Mouse (Mus musculus) small intestine, adult 2 months (tissue): ENCODE results near the gene Larp4. TPM values are rescaled to one million over a fixed set of nuclear protein-coding genes. Genes with fewer than 3 reads are reported as not detected.
A peak's percentile ranks its signal among the peaks of the same experiment; 100 is the strongest.
"Not testable (repeated sequence)": the region's sequence is repeated elsewhere in the genome, so short reads cannot be mapped to it uniquely, and the experiment has no call there.

Experiments used
- H3K27ac ChIP-seq: fragments of 200-500 bp; 2 replicates; pipeline ENCODE4 v1.5.1; 2012; ENCODE audit warnings: low read depth, low read length, control low read depth, inconsistent platforms; ENCODE audit not compliant: insufficient read depth
- H3K27me3 ChIP-seq: fragments of 200-500 bp; 2 replicates; pipeline ENCODE4 v1.6.1; 2012; ENCODE audit warnings: mild to moderate bottlenecking, moderate library complexity, low read length, inconsistent platforms; ENCODE audit not compliant: control insufficient read depth, insufficient read depth
- H3K36me3 ChIP-seq: fragments of 200-500 bp; 2 replicates; pipeline ENCODE4 v1.6.1; 2012; ENCODE audit warnings: mild to moderate bottlenecking, low read length, control low read depth, inconsistent platforms; ENCODE audit not compliant: control insufficient read depth, insufficient read depth
- H3K4me1 ChIP-seq: fragments of 200-500 bp; 2 replicates; pipeline ENCODE4 v1.6.1; 2012; ENCODE audit warnings: low read length, inconsistent platforms, mixed read lengths; ENCODE audit not compliant: control insufficient read depth, insufficient read depth, insufficient read length
- H3K4me3 ChIP-seq: fragments of 200-500 bp; 2 replicates; pipeline ENCODE4 v1.5.1; 2012; ENCODE audit warnings: low read depth, mild to moderate bottlenecking, control low read depth, inconsistent platforms, low read length, moderate library complexity
- CTCF ChIP-seq: fragments of 200-500 bp; IDR thresholded peaks from 2 replicates; pipeline ENCODE4 v1.5.1; 2012; ENCODE audit warnings: low read depth, mild to moderate bottlenecking, control low read depth, inconsistent platforms, low read length, moderate library complexity, mixed read lengths; ENCODE audit not compliant: insufficient replicate concordance, insufficient read length; ENCODE audit errors: extremely low read depth
- POLR2A ChIP-seq: fragments of 200-500 bp; IDR thresholded peaks from 2 replicates; pipeline ENCODE4 v1.6.1; 2012; ENCODE audit warnings: low read depth, mild to moderate bottlenecking, control low read depth, inconsistent platforms, low read length, moderate library complexity
- WGBS: fragments of 180-500 bp; shearing (Covaris S2); methylation state at CpG from one replicate; pipeline ENCODE4 v1.1.7; 2018; 5-methylcytosine and 5-hydroxymethylcytosine counted together
- polyA plus RNA-seq: library from polyadenylated mRNA; depleted of rRNA; stranded (reverse); fragments of >200 nt; gene quantifications from 2 replicates; pipeline ENCODE4 v1.2.3, GENCODE M21; 2012

The Larp4 gene
- polyA plus RNA-seq, 1 experiment = 30.7 TPM

- Histone ChIP-seq H3K4me3 (no peak overlapping the region), H3K4me1 (peaks cover 16% of the 10 kb centered on the region), H3K27me3 (no peaks in the 10 kb centered on the region), H3K27ac (peak overlapping the region; percentile 85), H3K36me3 (no peaks in the 10 kb centered on the region)
- TF ChIP-seq CTCF (no peak), POLR2A (no peak)
- WGBS = 31% methylated on average over 8 of the region's 8 CpGs
Measured at GRCm38 (mm10) chr15:99965103-99965775, 4.6 kb upstream of the Larp4 start.

- 80% methylated on average over 4 of the region's 4 CpGs for WGBS
- Histone ChIP-seq H3K4me1 (peaks cover 16% of the 10 kb centered on the region), H3K27ac (peak within 1 kb of the TSS; percentile 85), H3K36me3 (no peaks in the 10 kb centered on the region), H3K4me3 (no peak within 1 kb of the TSS), H3K27me3 (no peaks in the 10 kb centered on the region)
- TF ChIP-seq POLR2A = no peak
- no peak for TF ChIP-seq CTCF
Measured at GRCm38 (mm10) chr15:99966961-99967360, 2.9 kb upstream of the Larp4 start, which contains the start of gene Fam186a. TSS of gene Fam186a (minus strand) at chr15:99967061.

GRCm38 (mm10) chr15:99970606-99971005 is 741 bp downstream of the Larp4 start:
- Histone ChIP-seq H3K36me3 (no peaks in the 10 kb centered on the region), H3K4me3 (no peak overlapping the region), H3K4me1 (peaks cover 5% of the 10 kb centered on the region; the same call in 1 of the 2 replicates), H3K27me3 (no peaks in the 10 kb centered on the region), H3K27ac (no peak overlapping the region)
- WGBS = 77% methylated on average over 1 of the region's 1 CpGs
- no peak for TF ChIP-seq POLR2A
- no peak for TF ChIP-seq CTCF

DNA sequence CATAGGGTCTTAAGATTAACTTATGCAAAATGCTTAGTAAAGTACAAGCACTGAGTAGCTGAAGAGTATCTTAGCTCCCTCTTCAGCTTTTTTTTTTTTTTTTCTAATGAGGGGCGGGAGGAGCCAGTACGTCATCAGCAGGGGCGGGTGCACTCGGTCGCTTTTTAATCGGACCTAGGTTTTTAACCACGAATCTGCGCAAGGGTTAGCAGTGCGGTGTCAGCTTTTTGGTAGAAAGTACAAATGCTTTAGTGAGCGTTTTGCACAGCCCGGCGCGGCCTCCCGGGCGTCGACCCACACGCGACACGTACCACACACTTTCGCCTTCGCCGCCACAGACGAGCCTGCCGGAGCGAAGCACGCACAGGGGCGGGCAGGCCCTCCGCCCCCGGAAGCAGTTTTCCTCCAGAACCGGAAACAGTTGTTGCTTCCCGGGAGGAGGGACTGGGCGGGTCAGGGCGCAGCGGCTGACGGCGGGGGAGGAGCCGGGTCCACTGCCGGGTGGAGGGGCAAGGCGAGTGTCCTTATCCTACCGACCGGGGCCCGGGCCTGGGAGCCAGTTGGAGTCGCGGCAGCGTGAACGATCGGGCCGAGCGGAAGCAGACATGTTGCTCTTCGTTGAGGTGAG is 2.6 kb downstream of the Larp4 start:
- Histone ChIP-seq H3K27ac (peak overlapping the region; percentile 94), H3K27me3 (no peaks in the 10 kb centered on the region), H3K4me3 (peak overlapping the region; percentile 96), H3K4me1 (no peaks in the 10 kb centered on the region), H3K36me3 (no peaks in the 10 kb centered on the region)
- WGBS = under 1% methylated on average over 50 of the region's 50 CpGs
- TF ChIP-seq CTCF (no peak), POLR2A (peak; percentile 68)

- Histone ChIP-seq H3K4me3 (peak overlapping the region; percentile 96), H3K27me3 (no peaks in the 10 kb centered on the region), H3K4me1 (no peaks in the 10 kb centered on the region), H3K36me3 (no peaks in the 10 kb centered on the region), H3K27ac (peak overlapping the region; percentile 85)
- TF ChIP-seq POLR2A = no peak
- TF ChIP-seq CTCF = no peak
- 1% methylated on average over 84 of the region's 84 CpGs for WGBS
Measured at GRCm38 (mm10) chr15:99972989-99973911, 3.4 kb downstream of the Larp4 start.

DNA sequence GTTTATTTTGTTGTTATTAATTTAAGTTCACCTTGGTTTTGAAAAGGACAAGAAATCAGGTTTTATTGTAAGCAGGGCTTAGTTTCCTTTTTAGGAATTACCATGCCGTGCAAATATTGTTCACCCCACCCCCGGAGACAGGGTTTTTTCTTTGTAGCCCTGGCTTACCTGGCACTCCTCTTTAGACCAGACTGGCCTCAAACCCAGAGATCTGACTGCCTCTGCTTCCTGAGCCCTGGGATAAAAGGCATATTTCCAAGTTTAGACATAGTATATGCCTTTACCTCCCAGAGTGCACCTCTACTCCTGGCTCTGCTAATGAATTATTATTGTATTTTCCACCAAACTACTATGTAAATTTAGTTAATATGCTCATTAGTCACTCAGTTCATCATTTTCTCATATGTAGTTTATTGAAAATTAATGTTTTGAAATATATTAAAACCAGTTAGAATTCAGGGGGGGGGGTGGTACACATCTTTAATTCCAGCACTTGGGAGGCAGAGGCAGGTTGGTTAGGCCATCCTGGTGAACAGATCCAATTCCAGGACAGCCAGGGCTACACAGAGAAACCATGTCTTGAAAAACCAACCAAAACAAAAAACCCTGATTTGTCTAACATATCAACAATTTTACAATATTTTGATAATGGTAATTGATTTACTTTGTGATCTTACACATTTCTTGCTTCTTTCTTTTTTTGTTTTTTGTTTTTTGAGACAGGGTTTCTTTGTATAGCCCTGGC is 4.8 kb downstream of the Larp4 start:
- H3K27ac ChIP-seq = no peak overlapping the region
- peaks cover 4% of the 10 kb centered on the region; the same call in 1 of the 2 replicates for H3K4me1 ChIP-seq
- 20% methylated on average over 2 of the region's 2 CpGs for WGBS
- no peaks in the 10 kb centered on the region for H3K36me3 ChIP-seq
- no peak overlapping the region for H3K4me3 ChIP-seq
- TF ChIP-seq CTCF = no peak
- H3K27me3 ChIP-seq = no peaks in the 10 kb centered on the region

DNA sequence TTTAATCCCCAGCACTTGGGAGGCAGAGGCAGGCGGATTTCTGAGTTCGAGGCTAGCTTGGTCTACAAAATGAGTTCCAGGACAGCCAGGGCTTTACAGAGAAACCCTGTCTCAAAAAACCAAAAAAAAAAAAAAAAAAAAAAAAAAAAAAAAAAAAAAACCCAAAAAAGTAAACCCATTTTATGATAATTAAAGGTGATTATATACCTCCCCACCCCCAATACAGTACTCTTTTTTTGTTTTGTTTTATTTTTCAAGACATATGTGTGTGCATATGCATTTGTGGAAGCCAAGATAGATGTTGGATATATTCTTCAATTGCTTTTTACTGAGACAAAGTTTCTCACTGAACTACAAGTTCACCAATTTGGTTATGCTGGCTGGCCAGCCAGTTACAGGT is 6.3 kb downstream of the Larp4 start:
- WGBS = 77% methylated on average over 2 of the region's 2 CpGs
- H3K27me3 ChIP-seq, H3K4me1 ChIP-seq, H3K36me3 ChIP-seq, H3K27ac ChIP-seq, H3K4me3 ChIP-seq: not testable (repeated sequence)
